Mouse (Mus musculus): ENCODE measurements around the gene Olfr951.

The Olfr951 gene

DNA sequence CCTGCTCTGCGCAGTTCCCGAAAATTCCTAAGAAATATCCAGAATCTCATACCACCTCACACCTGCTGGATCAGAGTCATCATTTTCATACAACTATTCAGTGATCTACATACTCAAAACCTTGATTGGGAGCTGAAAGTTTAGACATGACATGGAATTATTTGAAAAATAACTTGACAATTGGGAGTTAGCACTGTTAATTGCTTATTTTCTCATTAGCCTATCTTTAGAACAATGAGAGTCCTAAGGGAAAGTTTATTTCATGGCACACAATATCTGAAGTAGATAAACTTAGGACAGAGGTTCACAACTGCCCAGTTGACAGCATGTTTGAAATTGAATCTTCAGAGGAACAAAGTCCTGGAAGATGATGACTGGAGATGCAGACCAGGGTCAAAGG, at the start of gene Olfr951:
TSS of gene Olfr951 (plus strand) at position 301 of the 400 bp plus-strand sequence.
- DNase-seq = no peak

DNA sequence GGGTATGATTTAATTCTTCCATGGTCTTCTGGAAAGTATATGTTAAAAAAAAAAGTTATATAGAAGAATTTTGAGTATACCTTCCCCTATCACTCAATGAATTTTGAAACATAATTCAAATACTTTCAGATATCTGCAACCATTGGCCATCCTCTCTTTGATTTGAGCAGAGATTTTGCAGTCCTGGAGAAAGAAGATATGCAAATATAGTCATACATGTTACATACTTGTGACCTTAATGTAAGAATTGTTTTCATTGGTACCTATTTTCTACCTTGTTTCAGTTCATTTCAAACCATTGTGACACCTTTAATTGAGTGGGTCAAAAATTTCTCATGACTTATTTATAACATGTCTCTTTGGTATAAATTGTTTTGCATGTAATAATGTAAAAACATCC, 39.8 kb downstream of the Olfr951 start, which contains the start of gene Olfr952:
TSS of gene Olfr952 (minus strand) at position 101 of the 400 bp plus-strand sequence.
- DNase-seq = no peak
